Mouse (Mus musculus): ENCODE measurements at regions not wholly inside any gene's neighbourhood (a gene's known extent, or its start where the extent isn't known, plus 50 kb on each side); places are given as distances from the start of the nearest gene placed in this dataset.

DNA sequence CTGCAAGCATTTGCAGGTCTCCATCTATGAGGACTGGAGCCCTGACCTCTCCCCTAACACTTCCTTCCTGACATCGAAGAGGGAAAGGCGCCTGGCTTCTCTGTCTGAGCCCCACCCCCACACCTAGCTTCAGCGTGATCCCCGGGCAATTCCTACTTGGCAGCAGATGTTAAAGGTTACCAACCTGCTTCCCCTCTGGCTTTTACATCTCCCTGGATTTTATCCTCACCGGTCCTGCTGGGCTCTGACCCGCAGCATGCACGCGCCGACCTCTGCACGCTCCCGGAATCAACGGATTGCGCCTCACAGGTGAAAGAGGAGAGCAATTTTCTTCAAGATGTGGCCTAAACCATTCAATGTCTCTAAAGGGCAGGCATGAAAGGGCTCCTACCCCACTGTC, 537.1 kb upstream of the Tbx3 start:
- Histone ChIP-seq H3K4me1 (ENCODE audit: control insufficient read depth in 1 of 2, insufficient read depth in 2 of 2, low read length in 2 of 2) (no peaks in the 10 kb centered on the region), H3K36me3 (ENCODE audit: control insufficient read depth in 1 of 2, insufficient read depth in 2 of 2, low read length in 2 of 2) (no peaks in the 10 kb centered on the region), H3K79me2 (ENCODE audit: control insufficient read depth, insufficient read depth, low read length, poor library complexity) (no peaks in the 10 kb centered on the region), H3K27me3 (ENCODE audit: control insufficient read depth in 1 of 2, insufficient read depth in 2 of 2, low read length in 2 of 2) (no peaks in the 10 kb centered on the region), H3K27ac (ENCODE audit: control insufficient read depth, low read depth, low read length) (no peak overlapping the region), H3K9ac (ENCODE audit: control insufficient read depth, low read depth, low read length, poor library complexity, severe bottlenecking) (no peak overlapping the region), H3K9me3 (replicated peaks; ENCODE audit: insufficient read depth, low read length) (no peaks in the 10 kb centered on the region), H3K4me3 (ENCODE audit: control insufficient read depth in 1 of 2, insufficient read depth in 1 of 2, low read depth in 2 of 2, low read length in 2 of 2) (no peak overlapping the region)
- TF ChIP-seq SIN3A (IDR thresholded peaks at IDR 0.05; ENCODE audit: low read length) (no peak), USF2 (IDR thresholded peaks at IDR 0.05; ENCODE audit: borderline replicate concordance in 1 of 2, insufficient read depth in 1 of 2, low read depth in 1 of 2, low read length in 2 of 2) (no peak), TBP (IDR thresholded peaks at IDR 0.05; ENCODE audit: low read depth, low read length) (no peak), POLR2AphosphoS5 (IDR thresholded peaks at IDR 0.05; ENCODE audit: borderline replicate concordance, low read depth, low read length) (no peak), RCOR1 (IDR thresholded peaks at IDR 0.05; ENCODE audit: low read depth, low read length) (no peak), MAFK (IDR thresholded peaks at IDR 0.05; ENCODE audit: borderline replicate concordance, low read depth, low read length) (no peak), TCF12 (IDR thresholded peaks at IDR 0.05; ENCODE audit: low read depth, low read length) (no peak), EP300 (IDR thresholded peaks at IDR 0.05; ENCODE audit: low read depth in 1 of 2, low read length in 2 of 2) (no peak), SMC3 (IDR thresholded peaks at IDR 0.05; ENCODE audit: low read depth, low read length) (no peak), USF1 (IDR thresholded peaks at IDR 0.05; ENCODE audit: low read depth, low read length) (no peak), E2F4 (IDR thresholded peaks at IDR 0.05; ENCODE audit: borderline replicate concordance, low read depth, low read length) (no peak), HCFC1 (IDR thresholded peaks at IDR 0.05; ENCODE audit: low read depth, low read length) (no peak), POLR2AphosphoS2 (IDR thresholded peaks at IDR 0.05; ENCODE audit: low read length) (no peak)
- DNase-seq (ENCODE audit: low read depth, low spot score): no peak

DNA sequence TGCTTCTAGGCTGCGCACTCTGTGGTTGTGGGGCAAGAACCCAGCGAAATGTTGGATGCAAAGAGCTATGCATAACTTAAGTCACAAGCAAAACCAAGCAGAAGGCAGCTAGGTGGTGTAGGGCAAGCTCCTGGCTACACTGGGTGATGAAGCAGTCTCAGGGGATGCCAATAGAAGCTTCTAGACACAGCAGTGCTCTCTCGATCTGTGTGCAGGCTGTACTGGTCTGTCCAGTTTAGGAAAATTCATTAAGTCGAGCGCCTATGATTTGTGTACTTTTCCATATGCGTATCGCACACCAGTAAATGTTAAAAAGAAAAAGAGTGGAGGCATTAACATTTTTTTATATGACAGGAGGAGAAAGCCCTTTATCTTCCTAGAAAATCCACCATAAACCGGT, 533.6 kb upstream of the Tbx3 start:
- Histone ChIP-seq H3K9ac (ENCODE audit: control insufficient read depth, low read depth, low read length, poor library complexity, severe bottlenecking) (no peak overlapping the region), H3K4me3 (ENCODE audit: control insufficient read depth in 1 of 2, insufficient read depth in 1 of 2, low read depth in 2 of 2, low read length in 2 of 2) (no peak overlapping the region), H3K9me3 (replicated peaks; ENCODE audit: insufficient read depth, low read length) (no peaks in the 10 kb centered on the region), H3K36me3 (ENCODE audit: control insufficient read depth in 1 of 2, insufficient read depth in 2 of 2, low read length in 2 of 2) (no peaks in the 10 kb centered on the region), H3K27ac (ENCODE audit: control insufficient read depth, low read depth, low read length) (no peak overlapping the region), H3K27me3 (ENCODE audit: control insufficient read depth in 1 of 2, insufficient read depth in 2 of 2, low read length in 2 of 2) (no peaks in the 10 kb centered on the region), H3K79me2 (ENCODE audit: control insufficient read depth, insufficient read depth, low read length, poor library complexity) (no peaks in the 10 kb centered on the region), H3K4me1 (ENCODE audit: control insufficient read depth in 1 of 2, insufficient read depth in 2 of 2, low read length in 2 of 2) (no peaks in the 10 kb centered on the region)
- no peak for TF ChIP-seq RCOR1 (IDR thresholded peaks at IDR 0.05; ENCODE audit: low read depth, low read length)
- no peak for TF ChIP-seq E2F4 (IDR thresholded peaks at IDR 0.05; ENCODE audit: borderline replicate concordance, low read depth, low read length)
- no peak for TF ChIP-seq GATA1 (IDR thresholded peaks at IDR 0.05; ENCODE audit: low read depth, low read length)
- TF ChIP-seq SIN3A (IDR thresholded peaks at IDR 0.05; ENCODE audit: low read length): no peak
- no peak for TF ChIP-seq TAL1 (IDR thresholded peaks at IDR 0.05; ENCODE audit: low read length)
- no peak for TF ChIP-seq POLR2AphosphoS2 (IDR thresholded peaks at IDR 0.05; ENCODE audit: low read length)
- no peak for TF ChIP-seq MEF2A (IDR thresholded peaks at IDR 0.05; ENCODE audit: extremely low read depth, insufficient replicate concordance, low read depth, low read length, poor library complexity, severe bottlenecking)
- no peak for DNase-seq (ENCODE audit: low read depth, low spot score)
